Mouse (Mus musculus): ENCODE measurements at regions not wholly inside any gene's neighbourhood (a gene's known extent, or its start where the extent isn't known, plus 50 kb on each side); places are given as distances from the start of the nearest gene placed in this dataset.
"Not testable (repeated sequence)": the region's sequence is repeated elsewhere in the genome, so short reads cannot be mapped to it uniquely, and the experiment has no call there.

- no peak for DNase-seq (ENCODE audit: extremely low spot score)
Measured at GRCm38 (mm10) chr15:38409168-38409567, 983.8 kb downstream of the 4930447A16Rik start.

- DNase-seq (ENCODE audit: extremely low spot score) = no peak
Measured at GRCm38 (mm10) chr15:38410462-38410861, 985.1 kb downstream of the 4930447A16Rik start.

GRCm38 (mm10) chr15:38412481-38412880 lies 987.1 kb downstream of the 4930447A16Rik start:
- no peak for DNase-seq (ENCODE audit: extremely low spot score)

- DNase-seq (ENCODE audit: extremely low spot score) = no peak
Measured at GRCm38 (mm10) chr15:38413329-38413728, 988.0 kb downstream of the 4930447A16Rik start.

- DNase-seq (ENCODE audit: extremely low spot score) = no peak
Measured at GRCm38 (mm10) chr15:38414318-38415090, 989.1 kb downstream of the 4930447A16Rik start.

GRCm38 (mm10) chr15:38415091-38415486 lies 989.7 kb downstream of the 4930447A16Rik start:
- no peak for DNase-seq (ENCODE audit: extremely low spot score)

GRCm38 (mm10) chr15:38419621-38420020 lies 994.3 kb downstream of the 4930447A16Rik start:
- DNase-seq (ENCODE audit: extremely low spot score) = peak; percentile 19

GRCm38 (mm10) chr15:38420784-38421183 lies 995.4 kb downstream of the 4930447A16Rik start:
- DNase-seq (ENCODE audit: extremely low spot score) = no peak

GRCm38 (mm10) chr15:38422741-38423140 lies 997.4 kb downstream of the 4930447A16Rik start:
- DNase-seq (ENCODE audit: extremely low spot score) = no peak

GRCm38 (mm10) chr15:38425506-38425905 lies 1000.2 kb downstream of the 4930447A16Rik start:
- no peak for DNase-seq (ENCODE audit: extremely low spot score)

GRCm38 (mm10) chr15:38427966-38428365 lies 1002.6 kb downstream of the 4930447A16Rik start:
- DNase-seq (ENCODE audit: extremely low spot score) = no peak

GRCm38 (mm10) chr15:38431668-38432067 lies 1006.3 kb downstream of the 4930447A16Rik start:
- no peak for DNase-seq (ENCODE audit: extremely low spot score)

- no peak for DNase-seq (ENCODE audit: extremely low spot score)
Measured at GRCm38 (mm10) chr15:38433386-38433785, 1008.0 kb downstream of the 4930447A16Rik start.

GRCm38 (mm10) chr15:38434239-38434638 lies 1008.9 kb downstream of the 4930447A16Rik start:
- DNase-seq (ENCODE audit: extremely low spot score) = not testable (repeated sequence)

Data from embryo, embryonic 9.5 days (tissue).